In the genomic region with DNA sequence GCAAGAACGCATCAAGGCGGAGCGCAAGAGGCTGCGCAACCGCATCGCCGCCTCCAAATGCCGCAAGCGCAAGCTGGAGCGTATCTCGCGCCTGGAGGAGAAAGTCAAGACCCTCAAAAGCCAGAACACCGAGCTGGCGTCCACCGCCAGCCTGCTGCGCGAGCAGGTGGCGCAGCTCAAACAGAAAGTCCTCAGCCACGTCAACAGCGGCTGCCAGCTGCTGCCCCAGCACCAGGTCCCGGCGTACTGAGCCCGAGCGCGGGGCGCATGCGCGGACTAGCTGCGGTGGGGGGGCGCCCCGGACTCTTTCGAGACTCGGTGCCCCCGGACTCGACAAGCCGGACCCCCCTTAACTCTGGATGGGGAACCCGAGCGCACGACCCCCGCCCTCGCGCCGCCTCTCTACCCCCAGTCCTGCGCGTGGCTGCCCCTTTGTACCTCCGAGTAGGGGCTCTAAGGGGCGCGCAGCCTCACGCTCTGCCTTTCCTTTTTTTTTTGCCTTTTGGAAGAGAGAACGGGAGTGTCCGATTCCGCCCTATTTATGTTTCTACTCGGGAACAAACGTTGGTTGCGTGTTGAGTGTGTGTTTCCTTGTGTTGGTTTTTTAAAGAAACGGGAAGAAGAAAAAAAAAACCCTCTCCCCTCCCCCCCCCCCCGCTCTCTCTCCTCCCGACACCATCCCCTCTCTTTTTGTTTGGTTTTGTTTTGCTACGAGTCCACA, we compare ENCODE assay signal across 8 mouse cellular contexts. TPM values are rescaled to one million over a fixed set of nuclear protein-coding genes. Genes with fewer than 3 reads are reported as not detected.
DNase-seq lines count a peak whose midpoint lies in the region; ATAC-seq and TF ChIP-seq lines count a peak whose summit lies in the region.

No protein-coding gene starts in this region.

- peak; percentile 19; the same call in 1 of the 2 replicates for TF ChIP-seq CTCF in bone marrow, adult 2 months (IDR thresholded peaks at IDR 0.05; ENCODE audit: control insufficient read depth, insufficient read depth, low read length)

- TF ChIP-seq POLR2A in bone marrow, adult 2 months (IDR thresholded peaks at IDR 0.05; ENCODE audit: borderline replicate concordance, control insufficient read depth, low read depth, low read length), result peak; percentile 93

- ATAC-seq in heart, embryonic 13.5 days (ENCODE audit: extremely low read depth, insufficient number of reproducible peaks, low FRiP score, low TSS enrichment), result no peak
- no peak for ATAC-seq in liver, embryonic 13.5 days (ENCODE audit: low read depth)
- ATAC-seq in neural tube, embryonic 12.5 days (ENCODE audit: low FRiP score, low read depth), result peak; percentile 2; the same call in 1 of the 2 replicates
- no peak for ATAC-seq in stomach, embryonic 16.5 days (ENCODE audit: insufficient read depth, low FRiP score)

- H3K9me3 ChIP-seq in erythroblast, embryonic 14.5 days (ENCODE audit: control insufficient read depth, low read length), result no peaks in the 10 kb centered on the region
- H3K9me3 ChIP-seq in heart, embryonic 13.5 days, result no peaks in the 10 kb centered on the region
- no peaks in the 10 kb centered on the region for H3K9me3 ChIP-seq in liver, embryonic 13.5 days (replicated peaks)
- H3K9me3 ChIP-seq in neural tube, embryonic 12.5 days, result no peaks in the 10 kb centered on the region
- H3K9me3 ChIP-seq in stomach, embryonic 16.5 days (replicated peaks; ENCODE audit: control insufficient read depth, low read length), result no peaks in the 10 kb centered on the region

- DNase-seq in A20 (ENCODE audit: low read depth, low spot score), result peak; percentile 92
- DNase-seq in kidney, postnatal 10 days, result peak; percentile 90
- peak; percentile 70 for DNase-seq in liver, embryonic 13.5 days

- H3K9ac ChIP-seq in heart, embryonic 13.5 days, result peak overlapping the region; percentile 99
- H3K9ac ChIP-seq in liver, embryonic 13.5 days, result peak overlapping the region; percentile 99
- H3K9ac ChIP-seq in neural tube, embryonic 12.5 days, result peak overlapping the region; percentile 100
- peak overlapping the region; percentile 100 for H3K9ac ChIP-seq in stomach, embryonic 16.5 days (ENCODE audit: low read length)

- peak overlapping the region; percentile 87 for H3K4me2 ChIP-seq in heart, embryonic 13.5 days
- peak overlapping the region; percentile 98 for H3K4me2 ChIP-seq in liver, embryonic 13.5 days
- peak overlapping the region; percentile 86 for H3K4me2 ChIP-seq in neural tube, embryonic 12.5 days (replicated peaks)
- H3K4me2 ChIP-seq in stomach, embryonic 16.5 days (ENCODE audit: low read depth, low read length), result peak overlapping the region; percentile 72

- peaks cover 5% of the 10 kb centered on the region; the same call in 1 of the 2 replicates for H3K4me1 ChIP-seq in bone marrow, adult 2 months (ENCODE audit: control insufficient read depth, insufficient read depth, low read length)
- H3K4me1 ChIP-seq in erythroblast, embryonic 14.5 days (ENCODE audit: control insufficient read depth), result peaks cover 60% of the 10 kb centered on the region
- peaks cover 58% of the 10 kb centered on the region for H3K4me1 ChIP-seq in heart, embryonic 13.5 days
- peaks cover 56% of the 10 kb centered on the region for H3K4me1 ChIP-seq in liver, embryonic 13.5 days (replicated peaks)
- peaks cover 57% of the 10 kb centered on the region for H3K4me1 ChIP-seq in neural tube, embryonic 12.5 days
- H3K4me1 ChIP-seq in stomach, embryonic 16.5 days (ENCODE audit: control insufficient read depth, insufficient read depth, low read length), result peaks cover 50% of the 10 kb centered on the region

- peak overlapping the region; percentile 99 for H3K27ac ChIP-seq in bone marrow, adult 2 months (ENCODE audit: control insufficient read depth, insufficient read depth, low read depth, low read length, poor library complexity)
- peak overlapping the region; percentile 100 for H3K27ac ChIP-seq in heart, embryonic 13.5 days (replicated peaks)
- peak overlapping the region; percentile 97 for H3K27ac ChIP-seq in liver, embryonic 13.5 days
- peak overlapping the region; percentile 98 for H3K27ac ChIP-seq in neural tube, embryonic 12.5 days
- H3K27ac ChIP-seq in stomach, embryonic 16.5 days (ENCODE audit: low read length), result peak overlapping the region; percentile 99

- H3K36me3 ChIP-seq in erythroblast, embryonic 14.5 days (ENCODE audit: control insufficient read depth), result peaks cover 4% of the 10 kb centered on the region
- peaks cover 28% of the 10 kb centered on the region for H3K36me3 ChIP-seq in heart, embryonic 13.5 days
- no peaks in the 10 kb centered on the region for H3K36me3 ChIP-seq in liver, embryonic 13.5 days
- H3K36me3 ChIP-seq in neural tube, embryonic 12.5 days, result peaks cover 15% of the 10 kb centered on the region
- H3K36me3 ChIP-seq in stomach, embryonic 16.5 days (ENCODE audit: control insufficient read depth, insufficient read depth, low read length), result 0 out of 2 replicates have a peak, but pooled peaks cover 5% of the 10 kb centered on the region

- under 1% methylated on average over 59 of the region's 59 CpGs for WGBS in bone marrow, adult 2 months
- under 1% methylated on average over 58 of the region's 59 CpGs for WGBS in heart, embryonic 13.5 days
- 2% methylated on average over 59 of the region's 59 CpGs for WGBS in liver, embryonic 13.5 days (ENCODE audit: insufficient replicate concordance)
- under 1% methylated on average over 58 of the region's 59 CpGs for WGBS in neural tube, embryonic 12.5 days
- under 1% methylated on average over 58 of the region's 59 CpGs for WGBS in stomach, embryonic 16.5 days

- no peaks in the 10 kb centered on the region for H3K27me3 ChIP-seq in erythroblast, embryonic 14.5 days (ENCODE audit: control insufficient read depth)
- H3K27me3 ChIP-seq in heart, embryonic 13.5 days (replicated peaks), result no peaks in the 10 kb centered on the region
- H3K27me3 ChIP-seq in liver, embryonic 13.5 days, result no peaks in the 10 kb centered on the region
- no peaks in the 10 kb centered on the region for H3K27me3 ChIP-seq in neural tube, embryonic 12.5 days (replicated peaks)
- H3K27me3 ChIP-seq in stomach, embryonic 16.5 days (ENCODE audit: control insufficient read depth, insufficient read depth, low read length), result no peaks in the 10 kb centered on the region

- peak overlapping the region; percentile 92 for H3K4me3 ChIP-seq in bone marrow, adult 2 months (replicated peaks; ENCODE audit: control insufficient read depth, low read depth, low read length)
- peak overlapping the region; percentile 70 for H3K4me3 ChIP-seq in erythroblast, embryonic 14.5 days (replicated peaks)
- H3K4me3 ChIP-seq in heart, embryonic 13.5 days, result peak overlapping the region; percentile 77
- peak overlapping the region; percentile 93 for H3K4me3 ChIP-seq in liver, embryonic 13.5 days (replicated peaks)
- peak overlapping the region; percentile 99 for H3K4me3 ChIP-seq in neural tube, embryonic 12.5 days
- peak overlapping the region; percentile 99 for H3K4me3 ChIP-seq in stomach, embryonic 16.5 days (replicated peaks; ENCODE audit: low read length)

RNA-seq across cellular contexts. Expression of a gene that starts 1.2 kb away (rescaled TPM):
- 48.1 and 58.0 TPM in 2 replicates for polyA plus RNA-seq in bone marrow, adult 2 months (2011; ENCODE audit: insufficient read depth, insufficient read length, low replicate concordance, missing spikeins)
- 816 and 971 TPM in 2 replicates for polyA plus RNA-seq in erythroblast, embryonic 14.5 days (2012)
- 68.6 and 76.9 TPM in 2 replicates for polyA plus RNA-seq in heart, embryonic 13.5 days (2015; fragmentation: Nextera tagmentation; extraction: Ambion mirVana)
- 17.9 and 22.0 TPM in 2 replicates for polyA plus RNA-seq in liver, embryonic 13.5 days (2015; fragmentation: Nextera tagmentation; extraction: Ambion mirVana)
- polyA plus RNA-seq in neural tube, embryonic 12.5 days (2016; fragmentation: Nextera tagmentation; extraction: Ambion mirVana), result 248 and 267 TPM in 2 replicates
- 22.5 and 30.0 TPM in 2 replicates for polyA plus RNA-seq in stomach, embryonic 16.5 days (2015; fragmentation: Nextera tagmentation; extraction: Ambion mirVana)

RNA-seq across cellular contexts. Expression of a gene that starts 3.3 kb away (rescaled TPM):
- polyA plus RNA-seq in bone marrow, adult 2 months (2011; ENCODE audit: insufficient read depth, insufficient read length, low replicate concordance, missing spikeins), result 0.29 TPM in 1 of 2 replicates, not detected in the other
- polyA plus RNA-seq in erythroblast, embryonic 14.5 days (2012), result 0.02 TPM in 1 of 2 replicates, not detected in the other
- not detected in 2 replicates for polyA plus RNA-seq in heart, embryonic 13.5 days (2015; fragmentation: Nextera tagmentation; extraction: Ambion mirVana)
- not detected in 2 replicates for polyA plus RNA-seq in liver, embryonic 13.5 days (2015; fragmentation: Nextera tagmentation; extraction: Ambion mirVana)
- polyA plus RNA-seq in neural tube, embryonic 12.5 days (2016; fragmentation: Nextera tagmentation; extraction: Ambion mirVana), result 0.06 and 0.16 TPM in 2 replicates
- not detected in 2 replicates for polyA plus RNA-seq in stomach, embryonic 16.5 days (2015; fragmentation: Nextera tagmentation; extraction: Ambion mirVana)

RNA-seq across cellular contexts. Expression of a gene that starts 18.3 kb away (rescaled TPM):
- polyA plus RNA-seq in bone marrow, adult 2 months (2011; ENCODE audit: insufficient read depth, insufficient read length, low replicate concordance, missing spikeins), result not detected in 2 replicates
- polyA plus RNA-seq in erythroblast, embryonic 14.5 days (2012), result not detected in 2 replicates
- not detected in 2 replicates for polyA plus RNA-seq in heart, embryonic 13.5 days (2015; fragmentation: Nextera tagmentation; extraction: Ambion mirVana)
- polyA plus RNA-seq in liver, embryonic 13.5 days (2015; fragmentation: Nextera tagmentation; extraction: Ambion mirVana), result 0.14 TPM in 1 of 2 replicates, not detected in the other
- not detected in 2 replicates for polyA plus RNA-seq in neural tube, embryonic 12.5 days (2016; fragmentation: Nextera tagmentation; extraction: Ambion mirVana)
- 2.0 and 4.2 TPM in 2 replicates for polyA plus RNA-seq in stomach, embryonic 16.5 days (2015; fragmentation: Nextera tagmentation; extraction: Ambion mirVana)

RNA-seq across cellular contexts. Expression of a gene that starts 23.5 kb away (rescaled TPM):
- 2.7 and 3.2 TPM in 2 replicates for polyA plus RNA-seq in bone marrow, adult 2 months (2011; ENCODE audit: insufficient read depth, insufficient read length, low replicate concordance, missing spikeins)
- polyA plus RNA-seq in erythroblast, embryonic 14.5 days (2012), result 0.02 TPM in 1 of 2 replicates, not detected in the other
- polyA plus RNA-seq in heart, embryonic 13.5 days (2015; fragmentation: Nextera tagmentation; extraction: Ambion mirVana), result 0.14 TPM in 1 of 2 replicates, not detected in the other
- 0.40 and 0.43 TPM in 2 replicates for polyA plus RNA-seq in liver, embryonic 13.5 days (2015; fragmentation: Nextera tagmentation; extraction: Ambion mirVana)
- 0.19 and 0.41 TPM in 2 replicates for polyA plus RNA-seq in neural tube, embryonic 12.5 days (2016; fragmentation: Nextera tagmentation; extraction: Ambion mirVana)
- 0.23 and 0.84 TPM in 2 replicates for polyA plus RNA-seq in stomach, embryonic 16.5 days (2015; fragmentation: Nextera tagmentation; extraction: Ambion mirVana)

RNA-seq across cellular contexts. Expression of a gene that starts 26.9 kb away (rescaled TPM):
- polyA plus RNA-seq in bone marrow, adult 2 months (2011; ENCODE audit: insufficient read depth, insufficient read length, low replicate concordance, missing spikeins), result 69.2 and 119 TPM in 2 replicates
- polyA plus RNA-seq in erythroblast, embryonic 14.5 days (2012), result 70.4 and 88.0 TPM in 2 replicates
- 269 and 297 TPM in 2 replicates for polyA plus RNA-seq in heart, embryonic 13.5 days (2015; fragmentation: Nextera tagmentation; extraction: Ambion mirVana)
- polyA plus RNA-seq in liver, embryonic 13.5 days (2015; fragmentation: Nextera tagmentation; extraction: Ambion mirVana), result 185 and 200 TPM in 2 replicates
- polyA plus RNA-seq in neural tube, embryonic 12.5 days (2016; fragmentation: Nextera tagmentation; extraction: Ambion mirVana), result 264 and 277 TPM in 2 replicates
- polyA plus RNA-seq in stomach, embryonic 16.5 days (2015; fragmentation: Nextera tagmentation; extraction: Ambion mirVana), result 154 and 173 TPM in 2 replicates
